Mouse (Mus musculus) lung, embryonic 16.5 days (tissue): Measurements from ENCODE around the gene Slc25a34. TPM values are rescaled to one million over a fixed set of nuclear protein-coding genes. Genes with fewer than 3 reads are reported as not detected.

ENCODE experiments used
- ATAC-seq: fragments of 200-750 bp; cut with Nextera tagmentation; 2 replicates; pipeline ENCODE4 v1.8.0; 2017; ENCODE audit warnings: low read depth, mild to moderate bottlenecking, moderate library complexity
- H3K27ac ChIP-seq: fragments of 300-500 bp; sonication (generic); 2 replicates; pipeline ENCODE4 v1.5.1; 2014; ENCODE audit warnings: mild to moderate bottlenecking, control low read depth, low read length
- H3K27me3 ChIP-seq: fragments of 300-500 bp; sonication (generic); 2 replicates; pipeline ENCODE4 v1.6.1; 2014; ENCODE audit warnings: low read depth, low read length, mixed read lengths; ENCODE audit not compliant: control insufficient read depth, insufficient read depth
- H3K36me3 ChIP-seq: fragments of 300-500 bp; sonication (generic); 2 replicates; pipeline ENCODE4 v1.6.1; 2014; ENCODE audit warnings: low read length; ENCODE audit not compliant: control insufficient read depth, insufficient read depth
- H3K4me1 ChIP-seq: fragments of 300-500 bp; sonication (generic); replicated peaks from 2 replicates; pipeline ENCODE4 v1.6.1; 2014; ENCODE audit warnings: low read length, mixed read lengths; ENCODE audit not compliant: control insufficient read depth, insufficient read depth
- H3K4me2 ChIP-seq: fragments of 300-500 bp; sonication (generic); 2 replicates; pipeline ENCODE4 v1.6.1; 2014; ENCODE audit warnings: low read depth, low read length, control low read depth
- H3K4me3 ChIP-seq: fragments of 300-500 bp; sonication (generic); 2 replicates; pipeline ENCODE4 v1.5.1; 2014; ENCODE audit warnings: mild to moderate bottlenecking, low read length, control low read depth
- H3K9ac ChIP-seq: fragments of 300-500 bp; sonication (generic); 2 replicates; pipeline ENCODE4 v1.6.1; 2014; ENCODE audit warnings: low read length, control low read depth
- H3K9me3 ChIP-seq: fragments of 300-500 bp; sonication (generic); 2 replicates; pipeline ENCODE4 v1.6.1; 2016; ENCODE audit warnings: low read length; ENCODE audit not compliant: control insufficient read depth
- WGBS: fragments of 180-500 bp; shearing (Covaris S2); extraction: QIAGEN DNeasy Blood & Tissue Kit; methylation state at CpG from one replicate; pipeline ENCODE4 v1.1.7; 2014; 5-methylcytosine and 5-hydroxymethylcytosine counted together
- polyA plus RNA-seq: library from polyadenylated mRNA; unstranded; fragments of >200 nt; fragmentation: Nextera tagmentation; extraction: Ambion mirVana; gene quantifications from 2 replicates; pipeline ENCODE4 v1.2.1, GENCODE M21; 2015

The Slc25a34 gene
- polyA plus RNA-seq, 1 experiment from 2014 or later, result 0.18 TPM

- ATAC-seq, result no peak
- WGBS, result 61% methylated on average over 4 of the region's 4 CpGs
Observed at GRCm38 (mm10) chr4:141659739-141660138, 36.1 kb upstream of the Slc25a34 start.

GRCm38 (mm10) chr4:141658846-141659484 is 35.3 kb upstream of the Slc25a34 start:
- H3K27ac ChIP-seq, result no peak overlapping the region
- peaks cover 2% of the 10 kb centered on the region; the same call in 1 of the 2 replicates for H3K36me3 ChIP-seq
- ATAC-seq, result no peak
- H3K9ac ChIP-seq, result no peak overlapping the region
- H3K4me3 ChIP-seq, result no peak overlapping the region
- peaks cover 14% of the 10 kb centered on the region for H3K4me1 ChIP-seq
- H3K4me2 ChIP-seq, result no peak overlapping the region
- H3K9me3 ChIP-seq, result no peaks in the 10 kb centered on the region
- H3K27me3 ChIP-seq, result no peaks in the 10 kb centered on the region
- 90% methylated on average over 6 of the region's 6 CpGs for WGBS

More at GRCm38 (mm10) chr4:141659739-141660138, 36.1 kb upstream of the Slc25a34 start:
- H3K27me3 ChIP-seq, result no peaks in the 10 kb centered on the region
- H3K9ac ChIP-seq, result no peak overlapping the region
- H3K36me3 ChIP-seq, result peaks cover 2% of the 10 kb centered on the region; the same call in 1 of the 2 replicates
- no peak overlapping the region for H3K4me2 ChIP-seq
- peaks cover 17% of the 10 kb centered on the region for H3K4me1 ChIP-seq
- no peaks in the 10 kb centered on the region for H3K9me3 ChIP-seq
- H3K4me3 ChIP-seq, result no peak overlapping the region
- H3K27ac ChIP-seq, result no peak overlapping the region

- Histone ChIP-seq H3K4me1 (peaks cover 7% of the 10 kb centered on the region; the same call in 1 of the 2 replicates), H3K9ac (no peak overlapping the region), H3K27ac (no peak overlapping the region), H3K4me3 (no peak overlapping the region), H3K4me2 (no peak overlapping the region), H3K36me3 (peaks cover 2% of the 10 kb centered on the region; the same call in 1 of the 2 replicates), H3K27me3 (no peaks in the 10 kb centered on the region), H3K9me3 (no peaks in the 10 kb centered on the region)
- 70% methylated on average over 8 of the region's 8 CpGs for WGBS
- ATAC-seq, result no peak
Observed at GRCm38 (mm10) chr4:141656932-141657331, 33.3 kb upstream of the Slc25a34 start.

- WGBS, result 73% methylated on average over 12 of the region's 12 CpGs
- ATAC-seq, result no peak
- Histone ChIP-seq H3K27ac (0 out of 2 replicates have a peak overlapping the region, but pooled peaks have one; percentile 30), H3K36me3 (peaks cover 2% of the 10 kb centered on the region; the same call in 1 of the 2 replicates), H3K9ac (no peak overlapping the region), H3K27me3 (no peaks in the 10 kb centered on the region), H3K4me3 (no peak overlapping the region), H3K4me2 (no peak overlapping the region), H3K4me1 (peaks cover 7% of the 10 kb centered on the region; the same call in 1 of the 2 replicates), H3K9me3 (no peaks in the 10 kb centered on the region)
Observed at GRCm38 (mm10) chr4:141655908-141656608, 32.4 kb upstream of the Slc25a34 start.

GRCm38 (mm10) chr4:141654509-141654908 is 30.9 kb upstream of the Slc25a34 start:
- Histone ChIP-seq H3K4me3 (no peak overlapping the region), H3K27me3 (no peaks in the 10 kb centered on the region), H3K4me1 (peaks cover 10% of the 10 kb centered on the region), H3K27ac (no peak overlapping the region), H3K9me3 (no peaks in the 10 kb centered on the region), H3K4me2 (no peak overlapping the region), H3K36me3 (peaks cover 2% of the 10 kb centered on the region; the same call in 1 of the 2 replicates), H3K9ac (no peak overlapping the region)
- WGBS, result 87% methylated on average over 6 of the region's 6 CpGs
- ATAC-seq, result no peak

- 86% methylated on average over 13 of the region's 13 CpGs for WGBS
- Histone ChIP-seq H3K9ac (no peak overlapping the region), H3K27me3 (no peaks in the 10 kb centered on the region), H3K4me1 (peaks cover 16% of the 10 kb centered on the region), H3K9me3 (no peaks in the 10 kb centered on the region), H3K36me3 (peaks cover 2% of the 10 kb centered on the region; the same call in 1 of the 2 replicates), H3K27ac (no peak overlapping the region), H3K4me3 (no peak overlapping the region), H3K4me2 (no peak overlapping the region)
- ATAC-seq, result peak; percentile 47
Observed at GRCm38 (mm10) chr4:141653813-141654212, 30.2 kb upstream of the Slc25a34 start.

GRCm38 (mm10) chr4:141653044-141653443 is 29.4 kb upstream of the Slc25a34 start:
- ATAC-seq, result no peak
- 77% methylated on average over 8 of the region's 8 CpGs for WGBS
- peaks cover 2% of the 10 kb centered on the region; the same call in 1 of the 2 replicates for H3K36me3 ChIP-seq
- H3K9me3 ChIP-seq, result no peaks in the 10 kb centered on the region
- H3K4me2 ChIP-seq, result no peak overlapping the region
- no peak overlapping the region for H3K9ac ChIP-seq
- no peaks in the 10 kb centered on the region for H3K27me3 ChIP-seq
- no peak overlapping the region for H3K27ac ChIP-seq
- H3K4me1 ChIP-seq, result peaks cover 17% of the 10 kb centered on the region
- H3K4me3 ChIP-seq, result no peak overlapping the region

GRCm38 (mm10) chr4:141651944-141652343 is 28.3 kb upstream of the Slc25a34 start:
- Histone ChIP-seq H3K9me3 (no peaks in the 10 kb centered on the region), H3K9ac (no peak overlapping the region), H3K4me2 (no peak overlapping the region), H3K27ac (no peak overlapping the region), H3K4me1 (peaks cover 17% of the 10 kb centered on the region), H3K27me3 (no peaks in the 10 kb centered on the region), H3K36me3 (no peaks in the 10 kb centered on the region; the same call in 1 of the 2 replicates), H3K4me3 (no peak overlapping the region)
- WGBS, result 78% methylated on average over 10 of the region's 10 CpGs
- no peak for ATAC-seq

- no peak overlapping the region for H3K27ac ChIP-seq
- no peaks in the 10 kb centered on the region; the same call in 1 of the 2 replicates for H3K36me3 ChIP-seq
- ATAC-seq, result no peak
- H3K27me3 ChIP-seq, result no peaks in the 10 kb centered on the region
- no peak overlapping the region for H3K4me2 ChIP-seq
- H3K9ac ChIP-seq, result no peak overlapping the region
- 88% methylated on average over 6 of the region's 6 CpGs for WGBS
- no peaks in the 10 kb centered on the region for H3K9me3 ChIP-seq
- no peak overlapping the region for H3K4me3 ChIP-seq
- peaks cover 16% of the 10 kb centered on the region for H3K4me1 ChIP-seq
Observed at GRCm38 (mm10) chr4:141651286-141651685, 27.7 kb upstream of the Slc25a34 start.
